Mouse (Mus musculus): Measurements from ENCODE around the gene Max. TPM values are rescaled to one million over a fixed set of nuclear protein-coding genes. Genes with fewer than 3 reads are reported as not detected.

Max gene
- total and polyA plus RNA-seq, 2 experiments = 8.6 to 10.1 TPM

DNA sequence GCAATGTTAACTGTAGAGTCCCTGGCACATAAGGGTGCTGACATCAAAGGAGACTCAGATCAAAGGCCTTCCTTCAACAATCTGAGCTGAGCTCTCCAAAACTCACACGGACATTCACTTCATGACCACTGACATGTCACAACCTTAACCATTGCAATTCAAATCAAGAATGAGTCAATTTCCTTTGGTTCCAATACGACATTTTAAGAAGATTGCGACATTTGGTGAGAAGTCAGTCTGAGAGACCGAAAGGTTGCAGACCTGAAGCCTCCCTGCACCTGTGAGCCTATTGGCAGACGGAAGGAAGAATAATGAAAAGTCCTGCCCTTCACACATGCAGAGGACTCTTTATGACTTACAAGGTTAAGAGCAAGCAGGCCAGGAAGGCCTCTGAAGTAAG lies 11.7 kb downstream of the Max start:
- H3K36me3 ChIP-seq (ENCODE audit: control insufficient read depth, insufficient read depth, low read length) = peaks cover 68% of the 10 kb centered on the region
- TF ChIP-seq POLR2A (IDR thresholded peaks at IDR 0.05; ENCODE audit: extremely low read depth, insufficient read depth, low read length) = no peak
- TF ChIP-seq CTCF (IDR thresholded peaks at IDR 0.05; ENCODE audit: low read depth, low read length) = no peak
- 52% methylated on average over 5 of the region's 5 CpGs for WGBS

DNA sequence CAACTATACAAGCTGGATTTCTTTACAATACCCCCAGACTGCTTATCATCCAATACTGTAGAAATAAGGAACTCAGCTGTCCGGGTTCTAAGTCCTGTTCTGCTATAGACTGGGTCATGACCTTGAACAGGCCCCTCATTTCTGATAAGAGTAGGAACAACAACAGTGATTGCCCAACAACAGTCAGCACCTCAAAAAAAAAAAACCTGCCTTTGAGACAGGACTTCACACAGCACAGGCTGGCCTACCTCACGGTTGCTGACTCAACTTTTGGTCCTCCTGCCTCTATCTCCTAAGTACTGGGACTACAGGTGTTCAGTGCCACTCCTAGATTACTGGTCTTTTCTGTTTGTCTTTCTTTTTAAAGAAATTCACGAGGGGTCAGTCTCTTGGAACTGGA lies 13.2 kb downstream of the Max start:
- no peaks in the 10 kb centered on the region for H3K27me3 ChIP-seq (ENCODE audit: control insufficient read depth, insufficient read depth, low read length)
- peak; percentile 54 for DNase-seq (ENCODE audit: extremely low read depth, low read depth, low spot score)
- H3K4me1 ChIP-seq (ENCODE audit: control insufficient read depth, insufficient read depth, low read length) = peaks cover 5% of the 10 kb centered on the region
- H3K4me3 ChIP-seq (ENCODE audit: insufficient read depth, low read depth, low read length) = no peak overlapping the region
- H3K27ac ChIP-seq (replicated peaks; ENCODE audit: insufficient read depth, low read depth, low read length) = no peak overlapping the region
- peaks cover 7% of the 10 kb centered on the region; the same call in 1 of the 2 replicates for H3K79me2 ChIP-seq (ENCODE audit: control insufficient read depth, insufficient read depth, low read length)
- TF ChIP-seq POLR2A (IDR thresholded peaks at IDR 0.05; ENCODE audit: extremely low read depth, insufficient read depth, low read length) (no peak), CTCF (IDR thresholded peaks at IDR 0.05; ENCODE audit: low read depth, low read length) (no peak)
- H3K9ac ChIP-seq (ENCODE audit: low read depth, low read length) = no peak overlapping the region
- 17% methylated on average over 3 of the region's 3 CpGs for WGBS
- peaks cover 73% of the 10 kb centered on the region for H3K36me3 ChIP-seq (ENCODE audit: control insufficient read depth, insufficient read depth, low read length)

More for the DNA sequence above, 11.7 kb downstream of the Max start:
- peak; percentile 30 for DNase-seq (ENCODE audit: extremely low read depth, low read depth, low spot score)
- peaks cover 15% of the 10 kb centered on the region for H3K4me1 ChIP-seq (ENCODE audit: control insufficient read depth, insufficient read depth, low read length)
- no peaks in the 10 kb centered on the region for H3K27me3 ChIP-seq (ENCODE audit: control insufficient read depth, insufficient read depth, low read length)
- no peak overlapping the region for H3K27ac ChIP-seq (replicated peaks; ENCODE audit: insufficient read depth, low read depth, low read length)
- H3K4me3 ChIP-seq (ENCODE audit: insufficient read depth, low read depth, low read length) = no peak overlapping the region
- H3K9ac ChIP-seq (ENCODE audit: low read depth, low read length) = no peak overlapping the region
- peaks cover 11% of the 10 kb centered on the region; the same call in 1 of the 2 replicates for H3K79me2 ChIP-seq (ENCODE audit: control insufficient read depth, insufficient read depth, low read length)

DNA sequence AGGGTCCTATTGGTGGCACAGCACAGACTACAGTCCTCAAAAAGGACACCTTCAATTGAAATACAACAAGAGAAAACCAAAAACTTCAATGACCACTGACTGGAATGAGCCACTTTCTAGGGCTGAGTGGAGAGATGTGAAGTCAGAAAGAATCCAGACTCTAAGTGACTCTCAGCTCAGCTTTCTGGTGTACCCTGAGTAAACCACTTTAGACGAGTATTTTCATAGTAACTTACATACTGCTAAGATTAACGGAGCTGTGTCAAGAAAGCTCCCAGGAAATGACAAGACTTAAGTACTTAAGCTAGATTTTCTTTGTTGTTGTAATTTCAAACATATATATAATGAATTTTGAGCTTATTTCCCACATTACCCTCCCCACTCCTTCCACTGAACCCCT lies 13.8 kb downstream of the Max start:
- TF ChIP-seq POLR2A (IDR thresholded peaks at IDR 0.05; ENCODE audit: extremely low read depth, insufficient read depth, low read length) (no peak), CTCF (IDR thresholded peaks at IDR 0.05; ENCODE audit: low read depth, low read length) (no peak)
- WGBS = 94% methylated on average over 2 of the region's 2 CpGs
- DNase-seq (ENCODE audit: extremely low read depth, low read depth, low spot score) = no peak
- H3K4me3 ChIP-seq (ENCODE audit: insufficient read depth, low read depth, low read length) = no peak overlapping the region
- H3K27me3 ChIP-seq (ENCODE audit: control insufficient read depth, insufficient read depth, low read length) = no peaks in the 10 kb centered on the region
- no peak overlapping the region for H3K9ac ChIP-seq (ENCODE audit: low read depth, low read length)
- H3K4me1 ChIP-seq (ENCODE audit: control insufficient read depth, insufficient read depth, low read length) = peaks cover 5% of the 10 kb centered on the region
- H3K36me3 ChIP-seq (ENCODE audit: control insufficient read depth, insufficient read depth, low read length) = peaks cover 74% of the 10 kb centered on the region
- no peak overlapping the region for H3K27ac ChIP-seq (replicated peaks; ENCODE audit: insufficient read depth, low read depth, low read length)
- peaks cover 3% of the 10 kb centered on the region; the same call in 1 of the 2 replicates for H3K79me2 ChIP-seq (ENCODE audit: control insufficient read depth, insufficient read depth, low read length)

DNA sequence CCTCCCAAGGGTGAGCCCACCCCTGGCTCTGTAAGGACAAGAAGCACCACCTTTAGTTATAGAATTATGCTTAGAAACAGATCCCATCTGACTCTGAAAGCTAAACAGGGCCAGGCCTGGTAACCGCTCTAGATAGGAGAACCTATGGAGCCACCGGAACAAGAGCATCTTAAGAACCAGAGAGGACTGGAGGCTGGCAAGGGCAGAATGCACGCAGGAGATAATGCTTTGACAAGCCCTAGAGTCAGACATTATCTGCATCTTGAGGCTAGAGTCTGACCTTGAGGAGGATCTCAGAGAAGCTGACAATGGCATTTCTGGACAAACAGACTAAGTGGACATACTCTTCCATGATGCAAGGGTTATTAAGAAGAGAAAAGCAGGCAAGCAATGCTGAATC lies 14.5 kb downstream of the Max start:
- H3K27ac ChIP-seq (replicated peaks; ENCODE audit: insufficient read depth, low read depth, low read length) = no peak overlapping the region
- peaks cover 3% of the 10 kb centered on the region; the same call in 1 of the 2 replicates for H3K79me2 ChIP-seq (ENCODE audit: control insufficient read depth, insufficient read depth, low read length)
- WGBS = 94% methylated on average over 3 of the region's 3 CpGs
- TF ChIP-seq POLR2A (IDR thresholded peaks at IDR 0.05; ENCODE audit: extremely low read depth, insufficient read depth, low read length) (no peak), CTCF (IDR thresholded peaks at IDR 0.05; ENCODE audit: low read depth, low read length) (no peak)
- no peak for DNase-seq (ENCODE audit: extremely low read depth, low read depth, low spot score)
- H3K9ac ChIP-seq (ENCODE audit: low read depth, low read length) = no peak overlapping the region
- H3K4me3 ChIP-seq (ENCODE audit: insufficient read depth, low read depth, low read length) = no peak overlapping the region
- peaks cover 5% of the 10 kb centered on the region for H3K4me1 ChIP-seq (ENCODE audit: control insufficient read depth, insufficient read depth, low read length)
- H3K27me3 ChIP-seq (ENCODE audit: control insufficient read depth, insufficient read depth, low read length) = no peaks in the 10 kb centered on the region
- peaks cover 69% of the 10 kb centered on the region for H3K36me3 ChIP-seq (ENCODE audit: control insufficient read depth, insufficient read depth, low read length)

DNA sequence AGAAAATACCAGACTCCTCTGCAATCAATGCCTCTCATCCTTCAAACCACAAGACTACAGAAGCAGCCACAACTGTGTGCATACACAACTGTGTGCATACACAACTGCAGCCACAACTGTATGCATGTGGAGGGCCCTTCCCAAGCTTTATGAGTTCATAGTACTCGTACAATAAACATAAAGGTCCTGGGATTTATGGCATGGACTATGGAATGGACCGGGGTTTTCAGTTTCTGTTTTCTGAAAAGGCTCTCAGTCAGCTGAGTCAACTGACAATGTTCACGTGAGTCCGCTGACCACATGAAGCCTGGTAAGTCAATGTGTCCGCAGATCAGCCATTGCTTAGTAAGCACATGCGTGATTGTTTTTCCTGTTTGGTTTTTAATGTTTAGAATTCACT lies 18.5 kb downstream of the Max start:
- no peak for TF ChIP-seq CTCF (IDR thresholded peaks at IDR 0.05; ENCODE audit: low read depth, low read length)
- no peak for TF ChIP-seq POLR2A (IDR thresholded peaks at IDR 0.05; ENCODE audit: extremely low read depth, insufficient read depth, low read length)
- no peak for DNase-seq (ENCODE audit: extremely low read depth, low read depth, low spot score)
- H3K36me3 ChIP-seq (ENCODE audit: control insufficient read depth, insufficient read depth, low read length) = peaks cover 68% of the 10 kb centered on the region
- no peak overlapping the region for H3K27ac ChIP-seq (replicated peaks; ENCODE audit: insufficient read depth, low read depth, low read length)
- no peaks in the 10 kb centered on the region for H3K27me3 ChIP-seq (ENCODE audit: control insufficient read depth, insufficient read depth, low read length)
- no peaks in the 10 kb centered on the region for H3K4me1 ChIP-seq (ENCODE audit: control insufficient read depth, insufficient read depth, low read length)
- no peaks in the 10 kb centered on the region for H3K79me2 ChIP-seq (ENCODE audit: control insufficient read depth, insufficient read depth, low read length)
- H3K9ac ChIP-seq (ENCODE audit: low read depth, low read length) = no peak overlapping the region
- WGBS = 66% methylated on average over 6 of the region's 6 CpGs
- H3K4me3 ChIP-seq (ENCODE audit: insufficient read depth, low read depth, low read length) = no peak overlapping the region

DNA sequence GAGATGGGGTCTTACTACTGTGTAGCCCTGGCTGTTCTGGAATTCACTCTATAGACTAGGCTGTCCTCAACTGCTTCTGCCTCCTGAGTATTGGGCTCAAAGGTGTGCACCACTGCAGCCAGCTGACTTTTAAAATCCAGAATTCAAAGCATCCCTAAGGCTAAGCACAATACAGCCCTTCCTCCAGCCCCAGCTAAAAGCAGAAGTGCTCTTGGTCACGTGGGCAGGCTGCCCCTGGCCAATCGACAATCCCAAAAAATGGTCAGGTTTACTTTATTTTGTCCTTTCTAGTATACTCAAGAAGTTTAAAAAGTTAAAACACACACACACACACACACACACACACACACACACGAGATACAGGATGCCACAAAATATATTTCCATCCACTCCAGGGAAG lies 19.0 kb downstream of the Max start:
- Histone ChIP-seq H3K36me3 (ENCODE audit: control insufficient read depth, insufficient read depth, low read length) (peaks cover 70% of the 10 kb centered on the region), H3K79me2 (ENCODE audit: control insufficient read depth, insufficient read depth, low read length) (no peaks in the 10 kb centered on the region), H3K27ac (replicated peaks; ENCODE audit: insufficient read depth, low read depth, low read length) (no peak overlapping the region), H3K9ac (ENCODE audit: low read depth, low read length) (no peak overlapping the region), H3K4me3 (ENCODE audit: insufficient read depth, low read depth, low read length) (no peak overlapping the region), H3K27me3 (ENCODE audit: control insufficient read depth, insufficient read depth, low read length) (no peaks in the 10 kb centered on the region), H3K4me1 (ENCODE audit: control insufficient read depth, insufficient read depth, low read length) (no peaks in the 10 kb centered on the region)
- no peak for DNase-seq (ENCODE audit: extremely low read depth, low read depth, low spot score)
- TF ChIP-seq POLR2A (IDR thresholded peaks at IDR 0.05; ENCODE audit: extremely low read depth, insufficient read depth, low read length) (no peak), CTCF (IDR thresholded peaks at IDR 0.05; ENCODE audit: low read depth, low read length) (no peak)
- 72% methylated on average over 3 of the region's 3 CpGs for WGBS
